Mouse (Mus musculus) layer of hippocampus, postnatal 36 days (tissue): ENCODE data around the gene Tprgl. TPM values are rescaled to one million over a fixed set of nuclear protein-coding genes. Genes with fewer than 3 reads are reported as not detected.
A peak's percentile ranks its signal among the peaks of the same experiment; 100 is the strongest.

Experiments used
- DNase-seq, 2 experiments: peaks; one replicate each; pipeline ENCODE4 v3.0.0; 2022
- total RNA-seq, 2 experiments: library from RNA; stranded (reverse); gene quantifications; 2 replicates each; pipeline ENCODE4 v1.2.3; 2021

The Tprgl gene
- total RNA-seq = 100 to 1,000 TPM; 161 to 177 TPM

GRCm38 (mm10) chr4:154160538-154161390 lies at the start of gene Tprgl:
TSS of gene Tprgl (minus strand) at chr4:154160666.
- DNase-seq = peak; percentile 96

GRCm38 (mm10) chr4:154209825-154210224 lies 49.4 kb upstream of the Tprgl start:
- no peak for DNase-seq

DNA sequence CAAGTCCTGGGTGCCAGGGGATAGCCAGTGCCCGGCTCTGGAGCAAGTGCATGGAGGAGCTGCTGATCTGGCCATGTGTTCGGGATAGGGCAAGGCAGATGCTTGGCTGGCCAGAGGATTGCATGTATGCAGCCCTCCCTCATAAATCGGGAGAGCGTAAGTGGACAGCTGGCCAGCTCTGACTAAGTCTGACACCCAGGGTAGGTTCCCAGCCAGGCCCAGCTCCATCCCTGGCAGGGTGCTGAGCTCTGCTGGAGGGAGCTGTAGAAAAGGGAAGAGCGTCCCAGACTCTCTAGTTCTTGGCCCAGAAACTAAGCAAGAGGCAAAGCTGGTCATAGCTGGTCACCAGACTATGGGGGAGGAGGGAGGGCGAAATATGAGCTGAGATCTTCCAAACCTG lies 48.6 kb upstream of the Tprgl start:
- DNase-seq = no peak

- DNase-seq = peak; percentile 47 to 50
Observed at GRCm38 (mm10) chr4:154207261-154207660, 46.8 kb upstream of the Tprgl start.

DNA sequence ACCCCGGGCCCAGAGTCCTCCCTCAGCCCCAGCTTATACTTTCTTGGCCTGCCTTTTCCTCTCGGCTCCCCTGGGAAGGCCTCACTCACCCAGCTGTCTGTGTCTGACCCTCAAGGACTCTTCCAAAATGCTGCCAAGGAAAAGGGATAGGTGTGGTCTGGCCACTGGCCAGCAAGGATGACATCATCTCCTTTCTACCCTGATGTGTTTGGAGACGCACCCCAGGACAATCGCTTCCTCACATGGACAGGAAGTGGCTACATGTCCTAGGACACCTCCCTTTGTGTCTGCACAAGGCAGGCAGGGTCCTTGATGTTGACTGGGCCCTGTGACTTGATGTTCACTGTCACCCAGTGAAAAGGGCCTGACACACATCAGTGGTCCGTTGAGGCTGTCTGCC lies 44.9 kb upstream of the Tprgl start:
- DNase-seq = no peak

DNA sequence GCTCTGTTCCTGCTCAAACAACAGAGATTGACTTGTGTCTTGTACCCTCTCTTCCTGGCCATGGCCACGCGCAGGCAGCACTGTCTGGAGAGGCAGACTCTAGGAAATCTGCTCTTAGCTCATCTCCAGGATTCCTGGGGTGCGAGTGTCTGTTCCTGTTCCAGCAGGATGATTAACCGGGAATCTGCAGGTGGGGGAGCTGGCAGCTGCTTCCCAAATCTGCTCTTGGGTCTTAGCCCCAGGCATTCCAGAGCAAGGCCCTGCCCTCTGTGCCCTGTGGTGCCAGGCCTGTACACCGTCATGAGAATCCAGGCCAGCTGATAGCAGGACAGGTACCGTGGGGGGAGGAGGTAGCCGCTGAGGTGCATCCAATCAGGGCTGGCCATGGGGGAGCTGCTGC lies 44.1 kb upstream of the Tprgl start:
- no peak for DNase-seq

DNA sequence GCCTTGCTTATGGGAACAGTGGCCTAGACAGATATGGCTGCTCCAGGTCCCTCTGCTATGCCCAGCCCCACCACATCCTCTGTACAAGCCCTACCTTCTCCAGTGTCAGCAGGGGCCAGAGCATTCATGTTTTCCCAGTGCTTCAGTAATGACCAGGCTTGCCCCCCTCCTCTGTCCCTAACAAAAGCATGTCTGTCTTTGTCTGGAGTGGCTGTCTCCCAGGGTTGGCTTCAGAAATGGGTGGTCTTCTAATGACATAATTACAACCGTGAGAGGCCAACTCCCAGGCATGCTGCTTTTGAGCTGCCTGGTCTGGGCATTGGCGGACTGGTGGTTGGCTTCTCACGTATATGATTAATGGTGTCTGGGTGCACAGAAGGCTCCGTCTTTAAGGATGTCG lies 41.0 kb upstream of the Tprgl start:
- no peak for DNase-seq

DNA sequence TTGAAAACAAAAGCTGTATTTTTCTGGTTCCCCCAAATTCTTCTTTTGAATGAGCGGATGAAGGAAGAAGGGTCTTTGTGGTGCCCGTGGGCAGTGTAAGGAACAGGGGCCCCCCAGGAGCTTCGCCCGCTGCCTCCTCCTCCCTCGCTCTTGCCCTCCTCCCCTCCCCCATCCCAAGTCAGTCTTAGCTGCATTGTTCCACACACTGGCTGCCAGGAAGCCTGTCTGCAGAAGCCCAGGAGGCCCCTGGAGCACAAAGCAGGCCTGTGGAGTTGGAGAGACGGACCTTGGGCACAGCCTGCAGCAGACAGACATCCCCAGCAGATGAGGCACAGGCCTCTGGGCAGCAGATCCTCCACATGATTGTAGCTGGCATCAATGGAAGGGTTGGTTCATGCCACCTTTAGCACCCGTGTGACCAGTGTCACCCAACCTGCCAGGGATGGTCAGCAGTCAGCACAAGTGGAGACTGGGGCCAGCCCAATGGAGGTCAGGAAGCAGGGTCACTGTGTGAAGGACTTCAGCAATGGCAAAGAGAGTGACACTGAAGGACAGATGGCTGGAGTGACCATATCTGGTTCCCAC lies 38.0 kb upstream of the Tprgl start:
- no peak for DNase-seq

GRCm38 (mm10) chr4:154197961-154198360 lies 37.5 kb upstream of the Tprgl start:
- DNase-seq = no peak

- DNase-seq = no peak
Observed at GRCm38 (mm10) chr4:154188948-154189347, 28.5 kb upstream of the Tprgl start.

- no peak for DNase-seq
Observed at GRCm38 (mm10) chr4:154186002-154186537, 25.6 kb upstream of the Tprgl start.

DNA sequence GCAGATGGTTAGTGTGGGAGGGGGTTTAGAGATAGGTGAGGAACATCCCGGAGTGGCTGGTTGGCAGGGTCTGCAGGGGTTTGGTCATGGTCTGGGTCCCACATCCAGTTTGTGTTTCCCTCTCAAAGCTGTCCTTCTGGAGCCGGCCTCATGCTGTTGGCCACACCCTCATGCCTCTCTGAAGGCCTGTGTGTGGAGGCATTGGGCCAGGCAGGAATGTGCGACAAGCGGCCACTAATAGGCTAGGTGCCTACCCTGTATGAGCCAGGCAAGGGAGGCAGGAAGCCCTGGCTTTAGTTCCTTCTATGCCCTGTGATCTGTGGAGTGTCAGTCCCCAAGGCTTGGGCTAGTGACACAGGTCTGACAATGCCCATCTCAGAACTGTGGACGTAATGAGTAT lies 24.5 kb upstream of the Tprgl start:
- no peak for DNase-seq

GRCm38 (mm10) chr4:154183566-154183965 lies 23.1 kb upstream of the Tprgl start:
- DNase-seq = no peak

DNA sequence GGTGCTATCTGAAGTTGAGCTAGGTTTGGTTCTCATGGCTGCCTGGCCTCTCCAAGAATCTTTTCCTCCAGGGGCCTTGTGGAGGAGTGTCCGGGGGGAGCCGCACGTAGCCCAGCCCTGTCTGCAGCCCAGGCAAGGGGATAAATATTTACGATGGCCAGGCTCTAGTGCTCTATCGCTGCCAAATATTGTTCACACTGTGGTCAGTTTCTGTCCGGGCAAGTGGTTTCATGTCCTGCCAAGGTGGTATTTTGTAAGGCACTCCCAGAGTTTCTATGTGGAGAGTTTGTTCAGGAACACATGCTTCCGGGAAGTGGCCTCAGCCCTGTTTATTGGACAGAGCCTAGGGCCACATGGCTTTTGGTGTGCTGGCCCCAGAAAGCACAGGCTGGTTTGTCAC lies 20.5 kb upstream of the Tprgl start:
- no peak for DNase-seq

DNA sequence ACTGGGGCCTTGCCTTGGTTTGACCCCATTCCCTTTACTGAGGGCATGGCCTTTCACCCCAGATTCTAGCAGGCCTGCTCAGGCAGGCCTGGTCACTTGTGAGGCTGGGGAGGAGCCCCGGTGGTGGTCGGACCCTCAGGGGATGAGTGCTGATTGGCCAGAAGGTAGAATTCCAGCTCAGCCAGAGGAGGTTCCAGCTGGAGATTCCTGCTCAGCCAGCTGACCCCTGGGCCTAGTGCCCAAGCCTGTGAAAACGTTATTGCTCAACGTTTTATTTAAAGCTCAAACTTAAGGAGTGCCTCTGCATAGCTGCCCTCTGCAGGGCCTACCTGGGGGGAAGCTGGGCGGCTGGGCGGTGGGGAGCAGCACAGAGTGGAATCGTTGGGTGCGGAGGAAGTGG lies 16.8 kb upstream of the Tprgl start:
- DNase-seq = no peak

DNA sequence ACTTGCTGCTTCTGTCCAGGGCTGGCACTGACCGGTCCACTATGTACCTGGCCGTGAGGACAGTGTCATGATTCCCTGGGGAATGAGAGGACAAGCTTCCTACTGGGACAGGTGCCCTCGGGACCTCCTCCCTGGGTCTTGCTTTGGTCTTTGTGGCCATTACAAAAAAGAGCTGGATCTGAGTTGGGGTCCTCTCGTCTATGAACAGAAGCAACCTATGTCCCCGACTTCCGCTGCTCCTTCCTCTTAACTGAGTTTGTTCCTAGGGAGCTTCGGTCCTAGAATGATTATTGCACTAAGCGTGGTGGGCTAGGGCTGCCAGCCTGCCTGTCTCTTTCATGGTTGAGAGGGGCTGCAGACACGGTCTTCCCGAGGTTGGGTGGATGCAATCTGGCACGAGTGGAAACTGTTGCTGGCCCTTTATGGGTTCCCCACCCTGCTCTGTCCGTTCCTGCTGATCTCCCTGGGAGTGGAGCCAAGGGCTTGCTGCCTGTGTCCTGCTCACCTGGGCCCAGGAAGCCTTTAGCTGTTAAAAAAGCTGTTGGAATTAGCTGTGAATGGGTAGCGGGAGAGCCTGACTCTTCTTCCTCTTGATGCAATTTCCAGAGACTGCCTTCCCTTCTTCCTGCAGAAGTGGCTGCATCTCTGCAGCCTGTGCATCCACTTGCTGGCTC lies 11.6 kb upstream of the Tprgl start:
- DNase-seq = no peak

- DNase-seq = no peak
Observed at GRCm38 (mm10) chr4:154171151-154171930, 10.9 kb upstream of the Tprgl start.

GRCm38 (mm10) chr4:154170506-154171150 lies 10.2 kb upstream of the Tprgl start, which contains the start of gene Megf6:
TSS of gene Megf6 (plus strand) at chr4:154170730.
- DNase-seq = no peak

DNA sequence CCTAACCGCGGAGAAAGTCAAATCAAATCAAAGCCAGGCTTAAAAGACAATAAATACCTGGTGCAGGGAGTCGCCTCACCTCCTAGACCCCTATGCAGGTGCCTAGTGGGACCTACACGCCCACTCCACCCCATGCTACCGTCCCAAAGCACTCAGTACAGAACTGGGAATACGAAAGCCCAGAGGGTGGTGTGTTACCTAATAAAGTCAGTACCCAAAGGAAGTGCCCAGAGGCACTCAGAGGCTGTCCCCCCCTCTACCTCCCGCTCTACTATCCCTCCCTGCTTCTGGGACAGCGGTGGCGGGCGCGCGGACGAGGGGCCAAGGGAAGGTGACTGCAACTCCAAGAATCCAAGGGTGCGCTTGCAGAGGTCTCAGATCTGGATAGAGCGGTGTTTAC lies 9.6 kb upstream of the Tprgl start:
- no peak for DNase-seq

GRCm38 (mm10) chr4:154167053-154167452 lies 6.6 kb upstream of the Tprgl start:
- DNase-seq = no peak

- DNase-seq = peak; percentile 47 to 50
Observed at GRCm38 (mm10) chr4:154163296-154163695, 2.8 kb upstream of the Tprgl start.
